Mouse (Mus musculus) limb, embryonic 10.5 days (tissue): ENCODE data around the gene Ypel3. TPM values are rescaled to one million over a fixed set of nuclear protein-coding genes. Genes with fewer than 3 reads are reported as not detected.
"Not testable (repeated sequence)": the region's sequence is repeated elsewhere in the genome, so short reads cannot be mapped to it uniquely, and the experiment has no call there.

Experiments used
- DNase-seq: peaks from one replicate; pipeline ENCODE4 v3.0.0-alpha.2; 2017; ENCODE audit warnings: low spot score
- H3K27ac ChIP-seq: fragments of 300-500 bp; sonication (generic); 2 replicates; pipeline ENCODE4 v1.5.1; 2016; ENCODE audit warnings: mild to moderate bottlenecking
- H3K27me3 ChIP-seq: fragments of 300-500 bp; sonication (generic); 2 replicates; pipeline ENCODE4 v1.6.1; 2016; ENCODE audit warnings: low read depth, mild to moderate bottlenecking; ENCODE audit not compliant: poor library complexity, severe bottlenecking
- H3K36me3 ChIP-seq: fragments of 300-500 bp; sonication (generic); 2 replicates; pipeline ENCODE4 v1.6.1; 2016; ENCODE audit warnings: mild to moderate bottlenecking, moderate library complexity
- H3K4me1 ChIP-seq: fragments of 300-500 bp; sonication (generic); 2 replicates; pipeline ENCODE4 v1.6.1; 2016
- H3K4me3 ChIP-seq: fragments of 300-500 bp; sonication (generic); 2 replicates; pipeline ENCODE4 v1.5.1; 2016; ENCODE audit warnings: mild to moderate bottlenecking, moderate library complexity
- H3K9me3 ChIP-seq: fragments of 300-500 bp; sonication (generic); replicated peaks from 2 replicates; pipeline ENCODE4 v1.6.1; 2016; ENCODE audit warnings: mild to moderate bottlenecking
- whole genome bisulfite sequencing: fragments of 180-500 bp; shearing (Covaris S2); methylation state at CpG from one replicate; pipeline ENCODE4 v1.1.7; 2016; 5-methylcytosine and 5-hydroxymethylcytosine counted together
- polyA plus RNA-seq: library from polyadenylated mRNA; unstranded; fragments of >200 nt; fragmentation: Nextera tagmentation; extraction: Ambion mirVana; gene quantifications from 2 replicates; pipeline ENCODE4 v1.2.1, GENCODE M21; 2016

Ypel3 gene
- 51.7 and 84.9 TPM in 2 replicates for polyA plus RNA-seq

DNA sequence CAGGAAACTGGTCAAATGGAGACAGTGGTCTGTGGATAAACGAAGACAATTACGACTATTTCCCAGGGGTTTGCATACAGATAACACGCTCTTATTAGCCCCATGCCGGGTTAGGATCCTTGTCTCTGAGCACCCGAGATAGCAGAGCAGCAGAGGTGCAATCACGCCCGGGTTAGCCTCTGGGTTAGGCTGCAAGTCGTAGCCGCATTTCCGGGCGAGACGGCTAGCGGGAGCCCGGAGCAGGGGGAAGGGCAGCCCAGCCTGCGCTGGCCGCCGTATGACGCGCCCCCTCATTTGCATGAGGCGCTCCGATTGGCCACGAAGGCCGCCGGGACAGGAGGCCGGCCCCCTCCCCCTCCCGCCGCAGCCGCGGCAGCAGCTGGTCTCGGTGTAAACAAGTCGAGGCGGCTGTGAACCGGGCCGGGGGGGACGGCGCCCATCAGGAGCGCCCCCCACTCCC lies at the start of gene Ypel3:
Ypel3 (plus strand) TSS at position 358 of the 460 bp plus-strand sequence.
- Histone ChIP-seq H3K27ac (peak within 1 kb of the TSS; percentile 96), H3K4me1 (peaks cover 55% of the 10 kb centered on the region), H3K27me3 (no peaks in the 10 kb centered on the region), H3K9me3 (no peaks in the 10 kb centered on the region), H3K4me3 (peak within 1 kb of the TSS; percentile 88), H3K36me3 (peaks cover 33% of the 10 kb centered on the region)
- peak; percentile 93 for DNase-seq
- under 1% methylated on average over 36 of the region's 37 CpGs for WGBS

GRCm38 (mm10) chr7:126730256-126730789 lies 46.4 kb upstream of the Ypel3 start:
- not testable (repeated sequence) for H3K27ac ChIP-seq, DNase-seq, H3K36me3 ChIP-seq, H3K9me3 ChIP-seq, H3K4me1 ChIP-seq, H3K4me3 ChIP-seq, H3K27me3 ChIP-seq
- 89% methylated on average over 4 of the region's 4 CpGs for WGBS

- WGBS = 85% methylated on average over 8 of the region's 8 CpGs
- H3K27me3 ChIP-seq = no peaks in the 10 kb centered on the region
- no peak for DNase-seq
- no peak overlapping the region for H3K4me3 ChIP-seq
- H3K36me3 ChIP-seq = no peaks in the 10 kb centered on the region
- no peak overlapping the region for H3K27ac ChIP-seq
- no peaks in the 10 kb centered on the region for H3K9me3 ChIP-seq
- H3K4me1 ChIP-seq = no peaks in the 10 kb centered on the region
These were observed 40.6 kb upstream of the Ypel3 start for GRCm38 (mm10) chr7:126736122-126736521.

DNA sequence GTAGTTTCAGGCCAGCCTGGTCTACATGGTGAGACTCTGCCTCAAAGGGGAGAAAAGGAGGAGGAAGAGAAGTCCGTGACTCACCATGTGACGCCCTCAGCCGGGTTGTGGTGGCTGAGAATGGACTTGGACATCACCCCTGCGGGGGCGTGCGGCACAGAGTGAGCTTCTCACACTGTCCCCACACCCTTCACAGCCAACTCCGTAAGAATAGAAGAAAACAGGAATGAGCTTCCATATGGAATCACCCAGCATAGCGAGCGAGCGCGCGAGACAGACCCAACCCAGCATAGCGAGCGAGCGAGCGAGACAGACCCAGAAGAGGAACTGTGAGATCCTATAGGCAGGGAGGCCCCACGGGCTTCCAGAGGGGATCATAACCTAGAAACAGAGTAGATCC lies 37.2 kb upstream of the Ypel3 start:
- no peak overlapping the region for H3K4me3 ChIP-seq
- no peaks in the 10 kb centered on the region for H3K4me1 ChIP-seq
- no peak overlapping the region for H3K27ac ChIP-seq
- no peaks in the 10 kb centered on the region for H3K27me3 ChIP-seq
- no peaks in the 10 kb centered on the region for H3K9me3 ChIP-seq
- H3K36me3 ChIP-seq = no peaks in the 10 kb centered on the region
- DNase-seq = no peak
- WGBS = 89% methylated on average over 17 of the region's 17 CpGs

DNA sequence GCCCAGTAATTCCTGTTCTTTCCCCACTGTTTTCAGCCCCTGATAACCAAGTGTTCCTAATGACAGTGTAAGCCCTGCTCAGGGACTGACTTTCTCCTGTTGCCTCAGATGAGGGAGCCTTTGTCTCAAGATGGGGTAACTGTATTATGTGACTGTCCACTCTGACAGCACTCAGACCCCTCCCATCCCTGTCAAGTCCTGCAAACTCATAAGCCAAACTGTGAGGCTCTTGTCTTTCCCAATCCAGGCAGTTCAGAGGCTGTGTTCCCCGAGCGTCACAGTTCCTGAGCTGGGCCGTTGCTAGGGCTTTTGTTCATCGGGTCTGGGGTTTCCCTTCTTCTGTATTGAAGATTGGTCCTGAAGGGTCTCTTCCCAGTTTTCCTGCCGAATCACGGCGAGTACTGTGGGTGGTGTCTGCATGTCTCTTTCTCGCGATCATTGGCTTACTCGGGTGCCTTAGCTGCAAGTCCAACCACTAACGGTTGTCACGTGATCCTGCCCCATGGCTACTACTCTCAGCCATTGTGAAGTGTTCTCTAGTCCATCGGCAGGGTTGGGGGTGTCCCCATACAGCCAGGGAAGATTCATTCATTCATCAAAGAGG lies 36.5 kb upstream of the Ypel3 start:
- Histone ChIP-seq H3K27me3 (no peaks in the 10 kb centered on the region), H3K36me3 (no peaks in the 10 kb centered on the region), H3K9me3 (no peaks in the 10 kb centered on the region), H3K27ac (no peak overlapping the region), H3K4me3 (no peak overlapping the region), H3K4me1 (no peaks in the 10 kb centered on the region)
- DNase-seq = no peak
- WGBS = 88% methylated on average over 13 of the region's 13 CpGs

DNA sequence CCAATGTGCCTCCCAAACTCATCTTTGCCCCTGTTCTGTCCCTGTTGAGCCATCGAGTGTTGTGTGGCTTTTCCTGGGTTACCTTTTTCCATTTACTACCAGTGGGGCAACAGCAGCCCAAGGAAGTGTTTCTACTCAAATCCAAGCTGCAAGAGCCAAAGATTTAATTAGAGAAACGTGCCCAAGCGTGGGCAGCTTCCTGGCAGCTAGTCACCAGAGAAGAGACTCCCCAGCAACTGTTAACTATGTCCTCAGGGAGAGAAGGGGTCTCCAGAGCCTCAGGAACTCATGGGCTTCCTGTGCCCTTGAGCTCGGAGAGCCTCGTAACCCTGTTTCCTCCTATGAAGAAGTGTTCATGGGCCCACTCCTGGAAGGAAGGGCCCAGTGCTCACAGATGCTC lies 35.8 kb upstream of the Ypel3 start:
- no peaks in the 10 kb centered on the region for H3K4me1 ChIP-seq
- no peaks in the 10 kb centered on the region for H3K9me3 ChIP-seq
- H3K27ac ChIP-seq = no peak overlapping the region
- no peak overlapping the region for H3K4me3 ChIP-seq
- DNase-seq = no peak
- 90% methylated on average over 5 of the region's 5 CpGs for WGBS
- no peaks in the 10 kb centered on the region for H3K36me3 ChIP-seq
- H3K27me3 ChIP-seq = no peaks in the 10 kb centered on the region

- Histone ChIP-seq H3K36me3 (no peaks in the 10 kb centered on the region), H3K4me3 (no peak overlapping the region), H3K27me3 (no peaks in the 10 kb centered on the region), H3K4me1 (peaks cover 2% of the 10 kb centered on the region; the same call in 1 of the 2 replicates), H3K27ac (no peak overlapping the region), H3K9me3 (no peaks in the 10 kb centered on the region)
- no peak for DNase-seq
- 91% methylated on average over 5 of the region's 5 CpGs for WGBS
These were observed 35.3 kb upstream of the Ypel3 start for GRCm38 (mm10) chr7:126741452-126741851.

- whole genome bisulfite sequencing = 94% methylated on average over 13 of the region's 13 CpGs
- Histone ChIP-seq H3K4me3 (no peak overlapping the region), H3K27me3 (no peaks in the 10 kb centered on the region)
These were observed 34.7 kb upstream of the Ypel3 start for GRCm38 (mm10) chr7:126741964-126742482.

GRCm38 (mm10) chr7:126746066-126746465 lies 30.7 kb upstream of the Ypel3 start:
- WGBS = 92% methylated on average over 12 of the region's 12 CpGs
- Histone ChIP-seq H3K9me3 (no peaks in the 10 kb centered on the region), H3K27me3 (no peaks in the 10 kb centered on the region), H3K27ac (no peak overlapping the region), H3K4me1 (peaks cover 11% of the 10 kb centered on the region), H3K36me3 (no peaks in the 10 kb centered on the region), H3K4me3 (no peak overlapping the region)
- DNase-seq = no peak

More at GRCm38 (mm10) chr7:126741964-126742482, 34.7 kb upstream of the Ypel3 start:
- H3K4me1 ChIP-seq = peaks cover 6% of the 10 kb centered on the region
- no peak overlapping the region for H3K27ac ChIP-seq
- H3K36me3 ChIP-seq = no peaks in the 10 kb centered on the region
- DNase-seq = no peak
- H3K9me3 ChIP-seq = no peaks in the 10 kb centered on the region

DNA sequence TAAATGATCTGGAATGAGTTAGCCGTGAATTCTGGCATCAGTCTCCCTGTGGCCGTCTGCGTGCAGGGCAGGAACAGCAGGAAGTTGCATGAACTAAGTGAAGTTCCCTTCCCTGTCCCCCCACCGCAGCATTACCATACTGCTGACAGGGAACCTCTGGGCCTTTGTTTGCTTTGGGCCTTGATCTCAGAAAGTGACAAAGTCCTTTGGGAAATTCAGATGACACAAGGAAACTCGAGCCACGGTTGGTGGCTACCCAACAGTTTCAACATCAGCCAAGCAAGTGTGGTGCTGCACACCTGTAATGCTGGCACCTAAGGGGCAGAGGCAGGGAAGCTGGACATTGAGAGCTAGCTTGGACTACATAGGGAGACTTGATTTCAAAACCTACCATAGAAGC lies 30.0 kb upstream of the Ypel3 start:
- Histone ChIP-seq H3K9me3 (no peaks in the 10 kb centered on the region), H3K27me3 (no peaks in the 10 kb centered on the region), H3K27ac (no peak overlapping the region), H3K4me3 (no peak overlapping the region), H3K4me1 (peaks cover 11% of the 10 kb centered on the region), H3K36me3 (no peaks in the 10 kb centered on the region)
- DNase-seq = no peak
- 36% methylated on average over 6 of the region's 6 CpGs for whole genome bisulfite sequencing

GRCm38 (mm10) chr7:126748824-126749223 lies 27.9 kb upstream of the Ypel3 start:
- no peaks in the 10 kb centered on the region for H3K9me3 ChIP-seq
- H3K4me3 ChIP-seq = no peak overlapping the region
- H3K4me1 ChIP-seq = peaks cover 11% of the 10 kb centered on the region
- H3K27ac ChIP-seq = no peak overlapping the region
- no peaks in the 10 kb centered on the region for H3K36me3 ChIP-seq
- DNase-seq = no peak
- 70% methylated on average over 7 of the region's 7 CpGs for WGBS
- H3K27me3 ChIP-seq = no peaks in the 10 kb centered on the region

GRCm38 (mm10) chr7:126749582-126750343 lies 27.0 kb upstream of the Ypel3 start:
- H3K36me3 ChIP-seq = no peaks in the 10 kb centered on the region
- no peaks in the 10 kb centered on the region for H3K9me3 ChIP-seq
- no peaks in the 10 kb centered on the region for H3K27me3 ChIP-seq
- no peak overlapping the region for H3K4me3 ChIP-seq
- peaks cover 16% of the 10 kb centered on the region for H3K4me1 ChIP-seq
- DNase-seq = no peak
- H3K27ac ChIP-seq = no peak overlapping the region
- WGBS = 97% methylated on average over 17 of the region's 17 CpGs

DNA sequence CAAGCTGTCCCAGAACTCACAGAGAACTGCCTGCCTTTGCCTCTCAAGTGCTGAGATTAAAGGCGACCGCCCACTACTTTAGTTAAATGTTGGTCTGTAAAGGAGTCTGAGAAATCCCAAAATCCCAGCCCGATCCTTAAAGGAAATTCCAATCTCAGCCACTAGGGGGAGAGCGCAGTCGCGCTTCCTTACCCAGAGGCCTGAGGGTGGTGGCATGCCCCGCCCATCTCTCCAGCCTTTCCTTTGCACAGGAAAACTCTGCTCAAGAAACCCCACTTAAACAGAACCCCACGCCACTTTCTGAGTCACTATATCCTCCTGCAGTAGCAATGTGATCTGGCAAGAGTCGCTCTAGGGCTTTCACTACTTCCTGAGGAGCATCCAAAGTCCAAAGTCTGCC lies 21.9 kb upstream of the Ypel3 start:
- Histone ChIP-seq H3K27me3 (no peaks in the 10 kb centered on the region), H3K27ac (peak overlapping the region; percentile 76), H3K4me3 (no peak overlapping the region; the same call in 1 of the 2 replicates), H3K4me1 (peaks cover 23% of the 10 kb centered on the region), H3K36me3 (no peaks in the 10 kb centered on the region), H3K9me3 (no peaks in the 10 kb centered on the region)
- DNase-seq = peak; percentile 83
- WGBS = 1% methylated on average over 9 of the region's 9 CpGs
